Mouse (Mus musculus) intestine, embryonic 14.5 days (tissue): Measurements from ENCODE around the gene Opcml. TPM values are rescaled to one million over a fixed set of nuclear protein-coding genes. Genes with fewer than 3 reads are reported as not detected.

Experiments
- ATAC-seq: fragments of 200-750 bp; cut with Nextera tagmentation; replicated peaks from 2 replicates; pipeline ENCODE4 v1.8.0; 2017; ENCODE audit warnings: low read depth, moderate number of reproducible peaks, moderate TSS enrichment, moderate library complexity; ENCODE audit not compliant: low FRiP score, low TSS enrichment
- DNase-seq: peaks from one replicate; pipeline ENCODE4 v3.0.0-alpha.2; 2018; ENCODE audit warnings: low spot score
- H3K27ac ChIP-seq: fragments of 300-500 bp; sonication (generic); 2 replicates; pipeline ENCODE4 v1.5.1; 2014; ENCODE audit warnings: low read depth, mild to moderate bottlenecking, control low read depth
- H3K27me3 ChIP-seq: fragments of 300-500 bp; sonication (generic); replicated peaks from 2 replicates; pipeline ENCODE4 v1.6.1; 2014; ENCODE audit warnings: low read length, control low read depth; ENCODE audit not compliant: control insufficient read depth, insufficient read depth
- H3K36me3 ChIP-seq: fragments of 300-500 bp; sonication (generic); 2 replicates; pipeline ENCODE4 v1.6.1; 2014; ENCODE audit warnings: low read length, control low read depth; ENCODE audit not compliant: control insufficient read depth, insufficient read depth
- H3K4me1 ChIP-seq: fragments of 300-500 bp; sonication (generic); replicated peaks from 2 replicates; pipeline ENCODE4 v1.6.1; 2014; ENCODE audit warnings: low read length, control low read depth, mixed read lengths; ENCODE audit not compliant: control insufficient read depth, insufficient read depth
- H3K4me2 ChIP-seq: fragments of 300-500 bp; sonication (generic); 2 replicates; pipeline ENCODE4 v1.6.1; 2014; ENCODE audit warnings: low read length
- H3K4me3 ChIP-seq: fragments of 300-500 bp; sonication (generic); 2 replicates; pipeline ENCODE4 v1.5.1; 2014; ENCODE audit warnings: low read depth, low read length, control low read depth, mixed read lengths
- H3K9ac ChIP-seq: fragments of 300-500 bp; sonication (generic); 2 replicates; pipeline ENCODE4 v1.6.1; 2014; ENCODE audit warnings: mild to moderate bottlenecking, low read length
- H3K9me3 ChIP-seq: fragments of 300-500 bp; sonication (generic); 2 replicates; pipeline ENCODE4 v1.6.1; 2016; ENCODE audit warnings: low read length, control low read depth; ENCODE audit not compliant: control insufficient read depth
- WGBS: fragments of 180-500 bp; shearing (Covaris S2); extraction: QIAGEN DNeasy Blood & Tissue Kit; methylation state at CpG from one replicate; pipeline ENCODE4 v1.1.7; 2014; 5-methylcytosine and 5-hydroxymethylcytosine counted together
- polyA plus RNA-seq: library from polyadenylated mRNA; unstranded; fragments of >200 nt; fragmentation: Nextera tagmentation; extraction: Ambion mirVana; gene quantifications from 2 replicates; pipeline ENCODE4 v1.2.1, GENCODE M21; 2014

The Opcml gene
- polyA plus RNA-seq, 1 experiment from 2014 or later, result 4.1 TPM

DNA sequence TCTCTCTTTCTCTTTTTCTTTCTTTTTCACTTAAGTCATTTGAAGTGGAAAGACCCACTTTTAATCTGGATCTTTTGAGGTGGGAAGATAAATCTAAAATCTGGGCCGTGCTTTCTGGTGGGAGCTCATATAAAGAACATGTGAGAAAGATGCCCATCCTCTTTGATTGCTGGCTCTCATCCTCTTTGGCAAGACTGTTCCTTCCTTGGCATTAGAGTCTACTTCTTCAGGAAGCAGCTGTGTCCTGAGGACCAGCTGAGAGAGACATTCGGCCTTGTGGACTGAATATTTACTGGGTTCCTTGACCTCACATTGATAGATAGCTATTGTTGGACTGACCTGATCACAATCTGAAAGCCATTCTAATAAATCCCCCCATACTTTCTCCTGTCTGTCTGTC lies 331.3 kb downstream of the Opcml start:
- Histone ChIP-seq H3K9me3 (no peaks in the 10 kb centered on the region), H3K9ac (no peak overlapping the region), H3K27me3 (no peaks in the 10 kb centered on the region), H3K27ac (no peak overlapping the region), H3K4me1 (peaks cover 2% of the 10 kb centered on the region; the same call in 1 of the 2 replicates), H3K36me3 (no peaks in the 10 kb centered on the region), H3K4me3 (no peak overlapping the region), H3K4me2 (no peak overlapping the region)
- 79% methylated on average over 2 of the region's 2 CpGs for WGBS
- ATAC-seq (no peak), DNase-seq (no peak)

DNA sequence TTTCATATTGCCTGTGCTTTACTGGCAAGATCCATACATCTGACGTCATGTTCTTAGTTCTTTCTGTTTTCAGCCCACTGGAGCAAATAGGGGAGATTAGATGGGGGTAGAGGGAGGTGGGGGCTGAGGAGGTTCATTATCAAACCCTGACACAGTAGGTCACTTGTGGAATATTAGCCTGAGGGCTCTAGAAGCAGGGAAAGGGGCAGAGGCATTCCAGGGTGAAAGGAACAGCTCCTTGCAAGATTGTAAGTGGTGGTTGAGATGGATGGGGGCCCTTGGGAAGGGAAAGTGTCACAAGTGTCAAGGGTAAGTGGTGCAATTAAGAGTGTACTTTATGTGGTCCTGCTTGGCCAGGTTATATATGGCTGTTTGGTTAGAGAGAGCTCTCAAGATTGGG lies 338.2 kb downstream of the Opcml start:
- Histone ChIP-seq H3K9me3 (no peaks in the 10 kb centered on the region), H3K4me3 (no peak overlapping the region), H3K9ac (no peak overlapping the region), H3K4me2 (no peak overlapping the region), H3K36me3 (no peaks in the 10 kb centered on the region), H3K27ac (no peak overlapping the region), H3K27me3 (no peaks in the 10 kb centered on the region), H3K4me1 (no peaks in the 10 kb centered on the region)
- no peak for DNase-seq
- 69% methylated on average over 1 of the region's 1 CpGs for WGBS
- ATAC-seq, result no peak

DNA sequence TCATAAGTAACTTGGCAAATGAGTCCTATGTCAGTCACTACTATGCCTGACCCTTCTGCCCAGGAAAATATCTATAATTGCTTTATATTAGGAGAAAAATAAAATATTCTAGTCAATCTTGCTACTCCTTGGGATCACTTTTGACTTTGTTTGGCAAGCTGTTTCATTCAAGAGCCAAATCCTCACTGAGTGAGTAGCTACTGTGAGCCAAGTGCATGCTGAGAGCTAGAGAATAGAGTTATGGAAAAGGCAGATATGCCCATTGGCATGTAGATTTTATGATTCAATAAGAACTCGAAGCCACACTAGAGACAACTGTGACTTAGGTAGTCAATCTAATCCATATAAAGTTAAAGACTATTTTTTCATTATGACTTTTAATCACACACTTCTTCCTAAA lies 340.9 kb downstream of the Opcml start:
- H3K36me3 ChIP-seq, result no peaks in the 10 kb centered on the region
- no peak overlapping the region for H3K4me2 ChIP-seq
- H3K27ac ChIP-seq, result no peak overlapping the region
- H3K4me3 ChIP-seq, result no peak overlapping the region
- H3K9ac ChIP-seq, result no peak overlapping the region
- H3K9me3 ChIP-seq, result no peaks in the 10 kb centered on the region
- H3K4me1 ChIP-seq, result no peaks in the 10 kb centered on the region
- WGBS, result 85% methylated on average over 1 of the region's 1 CpGs
- DNase-seq (no peak), ATAC-seq (no peak)
- no peaks in the 10 kb centered on the region for H3K27me3 ChIP-seq

DNA sequence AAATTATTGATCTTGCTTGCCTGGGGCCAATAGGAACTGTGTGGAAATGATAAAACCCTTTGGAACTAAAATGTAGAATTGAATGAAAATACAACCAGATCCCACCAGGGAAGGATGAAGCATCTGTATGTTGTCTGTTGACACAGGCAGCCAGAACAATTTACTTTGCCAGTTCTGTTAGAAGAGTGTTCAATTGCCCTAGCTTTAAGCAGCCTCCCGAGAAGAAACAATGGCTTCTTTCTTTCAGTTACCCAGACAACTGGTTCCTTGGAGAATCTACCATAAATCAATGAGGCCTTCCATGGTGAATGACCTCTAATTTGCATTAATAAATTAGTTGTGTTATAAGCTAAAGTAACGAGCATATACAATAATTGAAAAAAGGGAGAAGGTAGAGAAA lies 346.0 kb downstream of the Opcml start:
- no peak for ATAC-seq

DNA sequence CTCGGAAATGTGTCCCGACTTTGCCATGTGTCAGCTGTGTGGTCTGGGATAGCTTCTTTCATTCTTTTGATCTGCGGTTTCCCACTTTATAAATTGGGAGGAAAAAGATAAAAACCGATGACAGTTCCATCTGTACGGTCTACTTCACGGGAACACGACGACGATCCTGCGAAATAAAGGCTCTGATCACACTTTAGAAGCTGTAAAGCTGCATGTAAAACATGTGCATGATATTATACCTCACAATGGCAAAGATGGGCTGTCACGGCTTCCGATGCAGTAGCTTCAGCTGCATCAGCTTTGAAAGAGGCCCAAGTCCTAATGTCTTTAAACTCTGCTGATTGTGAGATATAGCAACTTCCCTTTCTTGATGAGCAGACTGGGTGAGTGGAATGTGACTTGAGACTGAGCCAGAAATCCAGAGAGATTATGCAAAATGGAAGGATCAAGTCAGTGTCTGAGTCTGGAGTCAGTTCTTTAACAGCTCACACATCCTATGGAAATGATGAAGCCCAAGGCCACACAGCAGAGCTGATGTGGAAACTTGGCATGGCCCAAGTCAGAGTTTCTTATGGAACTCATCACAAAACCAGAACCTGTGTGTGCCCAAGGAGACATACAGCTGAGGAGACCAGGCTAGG lies 349.5 kb downstream of the Opcml start:
- 88% methylated on average over 12 of the region's 12 CpGs for WGBS
- Histone ChIP-seq H3K9me3 (no peaks in the 10 kb centered on the region), H3K4me3 (no peak overlapping the region), H3K9ac (no peak overlapping the region), H3K4me2 (no peak overlapping the region), H3K4me1 (no peaks in the 10 kb centered on the region), H3K27me3 (no peaks in the 10 kb centered on the region), H3K27ac (no peak overlapping the region), H3K36me3 (no peaks in the 10 kb centered on the region)
- DNase-seq (no peak), ATAC-seq (no peak)

More for the DNA sequence above, 346.0 kb downstream of the Opcml start:
- H3K4me1 ChIP-seq, result no peaks in the 10 kb centered on the region
- H3K9ac ChIP-seq, result no peak overlapping the region
- 35% methylated on average over 2 of the region's 2 CpGs for WGBS
- H3K4me2 ChIP-seq, result no peak overlapping the region
- H3K4me3 ChIP-seq, result no peak overlapping the region
- no peak for DNase-seq
- H3K9me3 ChIP-seq, result no peaks in the 10 kb centered on the region
- no peak overlapping the region for H3K27ac ChIP-seq
- no peaks in the 10 kb centered on the region for H3K36me3 ChIP-seq
- H3K27me3 ChIP-seq, result no peaks in the 10 kb centered on the region

DNA sequence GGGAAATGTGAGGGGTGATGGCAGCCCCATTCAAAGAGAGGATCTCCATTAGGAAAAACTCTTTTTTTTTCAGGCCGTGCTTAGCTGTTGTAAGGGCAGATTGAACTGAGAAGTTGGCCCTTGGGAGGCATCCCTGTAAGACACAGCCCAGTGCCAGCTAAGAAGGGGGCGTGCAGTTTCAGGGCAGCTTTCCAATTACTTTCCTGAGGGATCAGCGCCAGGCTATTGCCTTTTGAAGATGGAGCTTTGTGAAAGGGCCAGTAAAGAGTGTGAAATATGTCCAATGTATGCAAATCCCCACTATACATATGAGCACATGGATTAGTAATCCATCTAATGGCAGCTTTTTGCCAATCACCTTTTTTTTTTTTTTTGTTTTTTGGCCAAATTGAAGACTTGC lies 358.9 kb downstream of the Opcml start:
- no peak overlapping the region for H3K4me3 ChIP-seq
- 86% methylated on average over 3 of the region's 3 CpGs for WGBS
- H3K4me2 ChIP-seq, result no peak overlapping the region
- H3K4me1 ChIP-seq, result no peaks in the 10 kb centered on the region
- no peaks in the 10 kb centered on the region for H3K9me3 ChIP-seq
- H3K36me3 ChIP-seq, result no peaks in the 10 kb centered on the region
- DNase-seq (no peak), ATAC-seq (no peak)
- H3K27ac ChIP-seq, result no peak overlapping the region
- no peaks in the 10 kb centered on the region for H3K27me3 ChIP-seq
- H3K9ac ChIP-seq, result no peak overlapping the region

DNA sequence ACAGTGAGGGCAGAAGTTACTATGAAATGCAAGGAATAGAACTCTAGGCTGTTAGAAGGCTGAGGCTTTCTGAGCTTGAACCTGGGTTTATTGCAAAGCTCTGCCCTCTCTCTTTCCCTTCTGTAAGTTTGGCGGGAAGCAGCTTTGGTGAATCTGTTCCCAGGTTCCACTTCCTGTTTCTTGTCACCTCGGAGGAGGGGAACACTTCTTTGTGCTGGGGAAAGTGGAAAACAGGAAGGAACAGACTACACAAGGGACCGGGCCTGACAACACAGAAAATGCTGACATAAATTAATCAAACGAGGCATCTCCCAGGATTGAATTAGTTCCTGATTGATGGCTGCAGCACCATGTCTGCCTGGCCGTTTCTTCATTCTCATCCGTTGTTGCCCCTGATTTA lies 363.2 kb downstream of the Opcml start:
- H3K4me2 ChIP-seq, result no peak overlapping the region
- DNase-seq (no peak), ATAC-seq (no peak)
- no peaks in the 10 kb centered on the region for H3K4me1 ChIP-seq
- H3K9ac ChIP-seq, result no peak overlapping the region
- no peak overlapping the region for H3K4me3 ChIP-seq
- no peaks in the 10 kb centered on the region for H3K36me3 ChIP-seq
- no peaks in the 10 kb centered on the region for H3K27me3 ChIP-seq
- H3K27ac ChIP-seq, result no peak overlapping the region
- 39% methylated on average over 6 of the region's 6 CpGs for WGBS
- H3K9me3 ChIP-seq, result no peaks in the 10 kb centered on the region

DNA sequence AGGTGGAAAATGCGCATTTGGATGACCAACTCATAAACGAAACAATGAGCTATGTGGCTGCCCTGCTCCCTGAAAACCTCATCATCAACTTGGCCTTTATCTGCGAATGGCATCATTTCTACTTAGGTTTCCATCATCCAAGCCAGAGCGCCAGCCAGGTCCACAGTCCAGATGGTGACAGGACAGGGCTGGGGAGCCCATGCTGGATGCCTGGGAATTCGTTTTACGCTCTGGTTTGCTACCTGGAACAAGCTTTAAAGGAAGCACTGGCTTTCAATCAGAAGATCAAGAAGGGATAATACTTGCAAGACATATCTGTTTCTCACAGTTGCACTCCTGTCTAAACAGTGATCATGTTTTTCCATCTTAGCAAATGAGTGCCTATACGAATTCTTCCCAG lies 366.5 kb downstream of the Opcml start:
- Histone ChIP-seq H3K4me1 (no peaks in the 10 kb centered on the region), H3K9ac (no peak overlapping the region), H3K36me3 (no peaks in the 10 kb centered on the region), H3K4me2 (no peak overlapping the region), H3K27ac (no peak overlapping the region), H3K4me3 (no peak overlapping the region), H3K9me3 (no peaks in the 10 kb centered on the region), H3K27me3 (no peaks in the 10 kb centered on the region)
- DNase-seq (no peak), ATAC-seq (no peak)
- WGBS, result 84% methylated on average over 7 of the region's 7 CpGs

DNA sequence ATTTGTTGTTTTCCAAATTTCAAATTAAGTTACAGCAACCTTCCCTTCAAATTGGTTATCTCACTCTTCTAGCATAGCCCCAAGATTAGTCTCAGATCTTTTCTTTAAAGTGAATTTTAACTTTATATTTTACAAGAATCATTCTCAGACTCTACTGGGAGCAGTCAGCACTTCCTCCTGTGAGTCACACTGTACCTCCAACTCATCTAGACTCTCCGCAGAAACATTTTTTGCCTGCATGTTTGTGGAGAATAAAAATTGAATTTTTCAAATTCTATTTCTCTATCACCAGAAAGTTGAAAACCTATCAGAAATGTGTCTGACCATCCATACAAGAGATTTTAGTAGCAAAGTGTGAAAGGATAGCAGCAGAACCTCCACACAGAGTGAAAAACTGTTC lies 370.4 kb downstream of the Opcml start:
- Histone ChIP-seq H3K4me3 (no peak overlapping the region), H3K9me3 (no peaks in the 10 kb centered on the region), H3K9ac (no peak overlapping the region), H3K36me3 (no peaks in the 10 kb centered on the region), H3K4me1 (no peaks in the 10 kb centered on the region), H3K27ac (no peak overlapping the region), H3K4me2 (no peak overlapping the region), H3K27me3 (no peaks in the 10 kb centered on the region)
- WGBS, result 94% methylated on average over 1 of the region's 1 CpGs
- no peak for DNase-seq
- ATAC-seq, result no peak
